Mouse (Mus musculus): ENCODE data around the gene Cdipt. TPM values are rescaled to one million over a fixed set of nuclear protein-coding genes. Genes with fewer than 3 reads are reported as not detected.

Gene Cdipt
- polyA plus RNA-seq, 1 experiment from 2014 or later = 67.4 TPM

GRCm38 (mm10) chr7:126961965-126962364 is 13.7 kb upstream of the Cdipt start:
- 92% methylated on average over 4 of the region's 4 CpGs for WGBS
- Histone ChIP-seq H3K4me3 (ENCODE audit: low read depth, low read length) (no peak overlapping the region), H3K36me3 (ENCODE audit: control insufficient read depth, insufficient read depth, low read length) (no peaks in the 10 kb centered on the region), H3K27ac (ENCODE audit: low read depth, low read length) (no peak overlapping the region), H3K9me3 (ENCODE audit: control insufficient read depth, low read length) (no peaks in the 10 kb centered on the region), H3K4me1 (ENCODE audit: control insufficient read depth, insufficient read depth, low read length) (no peaks in the 10 kb centered on the region), H3K9ac (ENCODE audit: low read length) (no peak overlapping the region), H3K4me2 (no peak overlapping the region), H3K27me3 (ENCODE audit: control insufficient read depth, insufficient read depth, low read length) (peaks cover 6% of the 10 kb centered on the region)
- DNase-seq (ENCODE audit: low spot score, missing footprints) = peak; percentile 21
- ATAC-seq (ENCODE audit: low FRiP score) = no peak

GRCm38 (mm10) chr7:126963548-126964286 is 12.0 kb upstream of the Cdipt start:
- DNase-seq (ENCODE audit: low spot score, missing footprints) = no peak
- Histone ChIP-seq H3K27me3 (ENCODE audit: control insufficient read depth, insufficient read depth, low read length) (peaks cover 6% of the 10 kb centered on the region), H3K4me3 (ENCODE audit: low read depth, low read length) (no peak overlapping the region), H3K4me2 (0 out of 2 replicates have a peak overlapping the region, but pooled peaks have one; percentile 2), H3K9me3 (ENCODE audit: control insufficient read depth, low read length) (no peaks in the 10 kb centered on the region), H3K36me3 (ENCODE audit: control insufficient read depth, insufficient read depth, low read length) (no peaks in the 10 kb centered on the region), H3K9ac (ENCODE audit: low read length) (no peak overlapping the region), H3K4me1 (ENCODE audit: control insufficient read depth, insufficient read depth, low read length) (no peaks in the 10 kb centered on the region), H3K27ac (ENCODE audit: low read depth, low read length) (no peak overlapping the region)
- 26% methylated on average over 19 of the region's 19 CpGs for WGBS
- no peak for ATAC-seq (ENCODE audit: low FRiP score)

DNA sequence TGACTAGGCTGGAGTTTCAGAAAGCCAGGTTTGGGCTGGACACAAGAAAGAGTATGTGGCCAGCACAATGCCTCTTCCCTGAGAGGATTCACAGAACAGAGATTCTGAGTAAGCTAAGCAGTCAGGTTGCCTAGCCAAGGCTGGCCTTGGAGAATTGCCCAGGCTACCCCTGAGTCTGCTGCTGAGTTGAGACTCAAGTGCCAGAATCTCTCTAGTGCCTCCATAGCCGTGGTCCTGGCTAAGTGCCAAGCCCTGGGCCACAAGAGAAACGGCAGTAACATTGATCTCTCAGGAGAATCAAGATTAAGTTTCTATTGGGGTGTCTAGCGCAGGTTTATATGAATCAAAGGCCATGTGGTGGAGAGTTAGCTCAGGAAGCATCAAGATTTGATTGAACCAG is 10.1 kb upstream of the Cdipt start:
- Histone ChIP-seq H3K4me1 (ENCODE audit: control insufficient read depth, insufficient read depth, low read length) (no peaks in the 10 kb centered on the region), H3K9ac (ENCODE audit: low read length) (no peak overlapping the region), H3K36me3 (ENCODE audit: control insufficient read depth, insufficient read depth, low read length) (no peaks in the 10 kb centered on the region), H3K4me3 (ENCODE audit: low read depth, low read length) (no peak overlapping the region), H3K4me2 (no peak overlapping the region), H3K27me3 (ENCODE audit: control insufficient read depth, insufficient read depth, low read length) (peaks cover 6% of the 10 kb centered on the region), H3K9me3 (ENCODE audit: control insufficient read depth, low read length) (no peaks in the 10 kb centered on the region), H3K27ac (ENCODE audit: low read depth, low read length) (no peak overlapping the region)
- no peak for ATAC-seq (ENCODE audit: low FRiP score)
- WGBS = 73% methylated on average over 3 of the region's 3 CpGs
- no peak for DNase-seq (ENCODE audit: low spot score, missing footprints)

DNA sequence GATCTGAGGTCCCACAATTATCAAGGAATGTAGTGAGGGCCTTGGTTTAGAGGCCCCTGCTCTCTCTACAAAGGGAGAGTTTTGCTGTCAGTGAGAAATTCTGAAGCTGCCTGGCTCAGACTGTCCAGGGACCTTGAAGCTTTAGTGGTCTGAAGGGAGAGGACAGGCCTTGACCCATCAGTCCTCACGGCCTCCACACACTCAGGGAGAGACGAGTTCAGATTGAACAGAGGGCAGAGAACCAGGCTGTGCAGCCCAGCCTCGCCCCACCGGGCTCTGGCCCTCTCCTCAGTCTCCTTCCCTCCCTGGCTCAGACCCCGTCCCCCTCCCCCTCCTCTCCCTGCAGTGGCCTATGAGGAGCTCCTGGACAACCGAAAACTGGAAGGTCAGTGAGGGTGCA is 8.4 kb upstream of the Cdipt start:
- Histone ChIP-seq H3K36me3 (ENCODE audit: control insufficient read depth, insufficient read depth, low read length) (no peaks in the 10 kb centered on the region), H3K27me3 (ENCODE audit: control insufficient read depth, insufficient read depth, low read length) (peaks cover 4% of the 10 kb centered on the region), H3K4me3 (ENCODE audit: low read depth, low read length) (no peak overlapping the region), H3K4me2 (no peak overlapping the region), H3K9me3 (ENCODE audit: control insufficient read depth, low read length) (no peaks in the 10 kb centered on the region), H3K27ac (ENCODE audit: low read depth, low read length) (no peak overlapping the region), H3K4me1 (ENCODE audit: control insufficient read depth, insufficient read depth, low read length) (no peaks in the 10 kb centered on the region), H3K9ac (ENCODE audit: low read length) (no peak overlapping the region)
- DNase-seq (ENCODE audit: low spot score, missing footprints) (no peak), ATAC-seq (ENCODE audit: low FRiP score) (no peak)
- 69% methylated on average over 6 of the region's 6 CpGs for WGBS

GRCm38 (mm10) chr7:126975493-126975892 is 221 bp upstream of the Cdipt start:
- DNase-seq (ENCODE audit: low spot score, missing footprints) = peak; percentile 86
- no peak for ATAC-seq (ENCODE audit: low FRiP score)
- H3K27ac ChIP-seq (ENCODE audit: low read depth, low read length) = no peak overlapping the region
- peaks cover 11% of the 10 kb centered on the region for H3K36me3 ChIP-seq (ENCODE audit: control insufficient read depth, insufficient read depth, low read length)
- H3K9ac ChIP-seq (ENCODE audit: low read length) = peak overlapping the region; percentile 16; the same call in 1 of the 2 replicates
- no peaks in the 10 kb centered on the region for H3K27me3 ChIP-seq (ENCODE audit: control insufficient read depth, insufficient read depth, low read length)
- H3K4me1 ChIP-seq (ENCODE audit: control insufficient read depth, insufficient read depth, low read length) = peaks cover 8% of the 10 kb centered on the region
- peak overlapping the region; percentile 76 for H3K4me3 ChIP-seq (ENCODE audit: low read depth, low read length)
- H3K4me2 ChIP-seq = peak overlapping the region; percentile 30; the same call in 1 of the 2 replicates
- no peaks in the 10 kb centered on the region for H3K9me3 ChIP-seq (ENCODE audit: control insufficient read depth, low read length)
- WGBS = 12% methylated on average over 8 of the region's 8 CpGs

DNA sequence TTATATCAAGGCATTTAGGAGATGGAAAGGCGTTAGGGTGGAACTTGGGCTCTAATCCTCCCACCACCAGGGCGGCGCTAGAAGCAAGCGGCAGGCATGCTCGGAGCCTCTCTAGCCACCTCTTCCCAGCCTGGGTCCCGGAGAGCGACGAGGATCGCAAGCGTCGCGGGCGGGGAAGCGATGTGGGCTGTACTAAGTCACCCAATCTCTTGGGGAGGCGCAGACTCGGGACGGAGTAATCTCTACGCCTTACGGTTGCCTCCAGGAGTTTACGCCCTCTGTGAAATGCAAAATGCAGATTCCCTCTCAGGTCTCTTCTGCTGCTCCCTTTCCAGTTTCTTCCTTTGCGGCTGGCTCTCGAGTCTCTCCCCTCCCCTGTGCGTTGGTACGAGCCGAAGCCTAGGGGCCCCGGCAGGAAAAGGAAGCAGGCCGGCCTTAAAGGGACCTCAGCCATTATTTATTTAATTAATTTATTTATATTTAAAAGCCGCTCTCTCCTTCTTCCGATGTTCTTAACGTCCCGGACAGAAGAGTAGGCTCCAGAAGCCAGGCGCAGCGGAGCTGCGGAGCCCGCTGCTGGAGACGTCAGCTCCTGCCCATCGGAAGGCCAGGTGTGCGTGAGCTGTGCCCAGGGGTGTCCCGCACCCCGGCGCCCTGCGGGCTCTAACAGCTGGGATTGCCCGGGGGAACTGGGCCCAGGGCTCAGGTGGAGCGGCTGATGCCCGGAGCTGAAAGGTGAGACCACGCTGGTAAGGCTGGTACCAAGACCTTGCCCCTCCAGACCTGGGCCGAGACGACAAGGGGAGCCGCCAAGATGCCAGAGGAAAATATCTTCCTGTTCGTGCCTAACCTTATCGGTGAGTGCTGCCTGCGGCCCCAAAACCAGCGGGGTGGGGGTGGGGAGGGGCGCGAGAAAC is 494 bp downstream of the Cdipt start, which contains the start of gene Cdiptos:
Gene Cdiptos, minus strand, starts transcription at position 149 of the 917 bp plus-strand sequence.
- under 1% methylated on average over 55 of the region's 55 CpGs for WGBS
- Histone ChIP-seq H3K27ac (ENCODE audit: low read depth, low read length) (peak within 1 kb of the TSS; percentile 93), H3K4me2 (peak within 1 kb of the TSS; percentile 85), H3K27me3 (ENCODE audit: control insufficient read depth, insufficient read depth, low read length) (no peaks in the 10 kb centered on the region), H3K4me1 (ENCODE audit: control insufficient read depth, insufficient read depth, low read length) (peaks cover 8% of the 10 kb centered on the region), H3K4me3 (ENCODE audit: low read depth, low read length) (peak within 1 kb of the TSS; percentile 76), H3K9ac (ENCODE audit: low read length) (peak within 1 kb of the TSS; percentile 89), H3K9me3 (ENCODE audit: control insufficient read depth, low read length) (no peaks in the 10 kb centered on the region), H3K36me3 (ENCODE audit: control insufficient read depth, insufficient read depth, low read length) (peaks cover 11% of the 10 kb centered on the region)
- peak; percentile 100 for DNase-seq (ENCODE audit: low spot score, missing footprints)
- ATAC-seq (ENCODE audit: low FRiP score) = peak; percentile 96

- Histone ChIP-seq H3K4me2 (peak overlapping the region; percentile 85), H3K9ac (ENCODE audit: low read length) (peak overlapping the region; percentile 89), H3K4me1 (ENCODE audit: control insufficient read depth, insufficient read depth, low read length) (peaks cover 8% of the 10 kb centered on the region), H3K36me3 (ENCODE audit: control insufficient read depth, insufficient read depth, low read length) (peaks cover 11% of the 10 kb centered on the region), H3K27ac (ENCODE audit: low read depth, low read length) (no peak overlapping the region; the same call in 1 of the 2 replicates), H3K9me3 (ENCODE audit: control insufficient read depth, low read length) (no peaks in the 10 kb centered on the region), H3K27me3 (ENCODE audit: control insufficient read depth, insufficient read depth, low read length) (no peaks in the 10 kb centered on the region), H3K4me3 (ENCODE audit: low read depth, low read length) (peak overlapping the region; percentile 76)
- WGBS = 31% methylated on average over 14 of the region's 14 CpGs
- DNase-seq (ENCODE audit: low spot score, missing footprints) (no peak), ATAC-seq (ENCODE audit: low FRiP score) (peak; percentile 3; the same call in 1 of the 2 replicates)
Measured at GRCm38 (mm10) chr7:126976878-126977459, 1.3 kb downstream of the Cdipt start.

DNA sequence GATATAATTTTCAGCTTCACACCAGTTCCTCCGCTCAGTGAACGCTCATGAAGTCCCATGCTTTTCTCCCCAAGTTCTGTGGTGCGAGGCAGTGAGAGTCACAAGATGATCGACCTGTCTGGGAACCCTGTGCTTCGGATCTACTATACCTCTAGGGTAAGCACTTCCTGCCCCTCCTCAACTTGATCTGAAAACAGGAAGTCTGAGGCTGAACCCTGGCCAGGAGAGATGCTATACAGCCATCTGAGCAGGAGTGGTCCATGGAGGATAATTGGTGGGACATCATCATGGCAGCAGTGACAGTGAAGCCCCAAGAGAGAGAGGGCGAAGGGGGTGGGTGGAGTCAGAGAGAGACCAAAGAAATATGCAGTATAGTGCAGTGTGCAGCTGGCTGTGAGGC is 3.1 kb downstream of the Cdipt start:
- peaks cover 11% of the 10 kb centered on the region for H3K36me3 ChIP-seq (ENCODE audit: control insufficient read depth, insufficient read depth, low read length)
- WGBS = 95% methylated on average over 6 of the region's 6 CpGs
- no peak overlapping the region for H3K4me3 ChIP-seq (ENCODE audit: low read depth, low read length)
- peaks cover 8% of the 10 kb centered on the region for H3K4me1 ChIP-seq (ENCODE audit: control insufficient read depth, insufficient read depth, low read length)
- no peak overlapping the region for H3K27ac ChIP-seq (ENCODE audit: low read depth, low read length)
- no peak for DNase-seq (ENCODE audit: low spot score, missing footprints)
- ATAC-seq (ENCODE audit: low FRiP score) = no peak
- H3K9me3 ChIP-seq (ENCODE audit: control insufficient read depth, low read length) = no peaks in the 10 kb centered on the region
- H3K9ac ChIP-seq (ENCODE audit: low read length) = no peak overlapping the region
- no peak overlapping the region for H3K4me2 ChIP-seq
- H3K27me3 ChIP-seq (ENCODE audit: control insufficient read depth, insufficient read depth, low read length) = no peaks in the 10 kb centered on the region
